Mouse (Mus musculus) monocyte, adult 5-6 weeks (primary cell): ENCODE measurements around the gene Eva1a. TPM values are rescaled to one million over a fixed set of nuclear protein-coding genes. Genes with fewer than 3 reads are reported as not detected.

Experiments
- ATAC-seq: fragments of 153-309, 156-312 bp; replicated peaks from 2 replicates; pipeline ENCODE4 v1.8.0; 2017; ENCODE audit warnings: mild to moderate bottlenecking; ENCODE audit not compliant: low TSS enrichment, insufficient number of reproducible peaks, severe bottlenecking, poor library complexity, low FRiP score
- total RNA-seq: library from RNA; stranded (forward); fragments of 200-1000, 200-491, 200-594 nt; gene quantifications from 3 replicates; pipeline ENCODE4 v1.2.3, GENCODE M21; 2017

Gene Eva1a
- total RNA-seq, 1 experiment from 2014 or later: not detected

DNA sequence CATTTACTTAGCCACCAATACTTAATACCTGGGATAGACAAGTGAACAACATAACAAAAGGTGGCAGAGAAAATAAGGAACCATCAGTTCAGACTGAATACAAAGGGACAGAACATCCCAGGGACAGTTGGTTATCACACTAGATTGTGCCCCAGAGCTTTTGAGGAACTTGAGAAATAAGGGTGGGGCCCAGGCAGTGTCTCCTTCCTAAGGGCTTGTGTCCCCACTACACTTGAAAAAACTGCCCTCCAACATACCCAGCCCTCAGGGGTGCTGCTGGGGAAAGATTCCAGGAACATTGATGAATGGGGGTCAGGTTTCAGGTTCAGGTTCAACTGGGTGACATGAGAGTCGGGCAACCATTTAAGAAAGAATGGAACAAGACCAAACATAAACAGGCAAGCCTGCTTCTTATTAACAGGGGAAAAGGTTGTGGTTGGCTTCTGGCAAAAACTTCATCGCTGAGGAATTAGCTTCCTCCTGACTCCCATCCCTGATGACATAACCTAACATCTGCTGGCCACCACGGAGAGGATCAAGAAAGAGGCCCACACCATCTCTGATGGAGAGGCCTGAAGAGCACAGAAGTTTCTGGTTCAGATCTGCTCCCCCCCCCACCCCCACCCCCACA, 74.6 kb downstream of the Eva1a start:
- no peak for ATAC-seq

DNA sequence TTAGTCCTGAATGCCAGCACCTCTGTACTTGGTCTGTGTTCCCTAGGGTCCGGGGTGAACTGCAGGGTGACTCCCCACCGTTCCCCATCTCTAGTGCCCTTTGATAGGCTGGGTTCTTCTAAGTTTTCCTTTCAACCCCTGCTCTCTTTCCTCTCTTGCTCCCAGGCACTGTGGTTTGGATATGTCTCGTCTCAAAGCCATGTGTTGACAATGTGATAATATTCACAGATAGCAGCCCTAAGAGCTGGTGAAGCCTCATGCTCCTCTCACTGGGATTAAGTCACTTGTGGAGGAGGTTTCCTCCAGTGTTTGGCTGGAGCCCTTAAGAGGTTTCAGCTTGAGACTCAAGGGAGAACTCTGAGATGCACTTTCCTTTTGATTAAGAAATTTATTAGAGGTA, 75.3 kb downstream of the Eva1a start:
- no peak for ATAC-seq

DNA sequence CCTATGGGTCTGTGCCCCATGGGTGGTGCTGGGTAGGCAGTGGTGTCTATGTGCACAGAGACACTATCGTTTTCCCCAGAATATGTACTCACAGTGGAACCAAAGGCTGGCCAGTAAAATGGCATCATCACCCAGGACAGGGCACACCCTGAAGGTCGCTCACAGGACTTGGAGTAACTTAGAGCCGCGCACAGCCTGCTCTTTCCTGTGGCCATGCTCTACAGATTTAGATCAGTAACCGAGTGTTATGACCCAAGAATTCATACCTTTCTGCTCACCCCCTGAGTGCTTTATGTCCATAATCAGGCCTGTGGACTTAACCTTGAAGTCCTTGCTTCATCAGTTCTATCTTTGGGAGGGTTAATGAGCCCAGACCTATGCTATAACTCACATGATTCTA, 77.0 kb downstream of the Eva1a start:
- ATAC-seq: no peak

DNA sequence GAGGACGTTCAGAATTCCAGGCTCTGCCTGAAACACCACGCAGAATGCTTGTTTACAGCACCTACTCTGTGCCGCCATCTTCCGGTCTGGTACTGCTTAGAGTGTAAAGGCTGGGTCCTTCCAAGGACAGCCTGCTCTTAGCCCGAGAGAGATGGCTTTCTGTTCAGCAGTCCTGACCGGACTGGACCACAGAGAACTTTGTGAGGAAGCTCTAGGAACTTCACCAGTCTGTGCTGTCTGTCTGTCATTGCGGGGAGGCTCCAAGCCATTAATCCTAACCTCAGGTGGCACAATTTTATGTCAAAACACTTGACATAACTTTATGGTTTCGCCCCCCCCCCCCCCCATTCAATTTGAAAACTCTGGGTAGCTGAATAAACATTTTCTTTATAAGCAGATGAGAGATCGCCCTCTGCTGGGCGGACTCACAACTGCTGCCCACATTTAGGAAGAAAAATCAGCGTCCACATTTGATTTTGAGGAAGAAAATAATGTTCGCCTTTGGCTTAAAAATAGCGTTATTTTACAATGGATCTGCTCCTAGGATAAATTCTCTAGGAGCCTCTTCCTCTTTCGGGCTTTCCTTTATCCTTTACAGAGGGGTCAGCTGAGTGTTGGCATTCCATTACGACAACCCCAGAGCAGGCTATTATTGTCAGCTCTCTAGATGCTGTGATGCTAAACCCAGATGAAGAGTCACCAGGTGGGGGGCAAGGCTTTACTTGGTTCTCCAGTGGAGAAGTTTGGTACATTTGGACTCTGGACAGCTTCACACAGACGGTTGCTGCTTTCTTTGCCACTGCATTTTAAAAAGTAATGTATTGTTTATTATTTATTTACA, 78.7 kb downstream of the Eva1a start:
- ATAC-seq: no peak

DNA sequence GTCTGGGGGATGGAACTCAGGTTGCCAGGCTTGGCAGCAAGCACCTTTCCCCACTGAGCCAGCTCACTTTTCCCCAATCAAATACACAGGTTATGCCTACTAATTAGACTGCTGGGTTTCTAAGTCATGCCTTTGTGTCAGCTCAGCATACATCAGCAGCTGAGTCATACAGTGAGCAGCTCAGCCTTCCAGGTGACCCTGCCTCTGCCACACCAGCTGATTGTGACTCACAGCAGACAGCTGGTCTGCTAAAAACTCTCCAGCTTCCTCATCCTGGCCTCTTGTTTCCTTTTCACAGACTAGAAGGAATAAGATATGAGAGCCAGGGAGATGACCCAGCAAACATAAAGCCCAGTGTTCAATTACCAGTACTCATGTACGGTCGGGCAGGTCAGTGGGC, 84.3 kb downstream of the Eva1a start:
- ATAC-seq: no peak

DNA sequence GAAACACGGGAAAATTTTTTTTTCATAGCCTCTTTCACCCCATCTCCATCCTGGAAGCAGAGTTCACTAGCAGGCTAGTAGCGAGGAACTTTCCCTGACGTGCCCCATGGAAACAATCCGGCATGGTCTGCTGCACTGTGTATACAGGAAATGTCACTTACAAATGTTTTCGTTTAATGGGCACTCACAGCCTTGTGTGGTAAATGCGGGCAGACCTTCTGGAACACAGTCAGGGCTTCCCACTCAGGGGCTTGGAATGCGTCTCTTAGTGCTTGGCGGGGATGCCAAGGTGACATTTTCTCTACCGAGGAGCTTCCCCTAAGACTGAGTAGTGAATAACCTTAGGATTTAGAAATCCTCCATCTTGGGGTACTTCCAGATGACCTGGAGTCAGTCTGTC, 87.0 kb downstream of the Eva1a start:
- ATAC-seq: no peak

DNA sequence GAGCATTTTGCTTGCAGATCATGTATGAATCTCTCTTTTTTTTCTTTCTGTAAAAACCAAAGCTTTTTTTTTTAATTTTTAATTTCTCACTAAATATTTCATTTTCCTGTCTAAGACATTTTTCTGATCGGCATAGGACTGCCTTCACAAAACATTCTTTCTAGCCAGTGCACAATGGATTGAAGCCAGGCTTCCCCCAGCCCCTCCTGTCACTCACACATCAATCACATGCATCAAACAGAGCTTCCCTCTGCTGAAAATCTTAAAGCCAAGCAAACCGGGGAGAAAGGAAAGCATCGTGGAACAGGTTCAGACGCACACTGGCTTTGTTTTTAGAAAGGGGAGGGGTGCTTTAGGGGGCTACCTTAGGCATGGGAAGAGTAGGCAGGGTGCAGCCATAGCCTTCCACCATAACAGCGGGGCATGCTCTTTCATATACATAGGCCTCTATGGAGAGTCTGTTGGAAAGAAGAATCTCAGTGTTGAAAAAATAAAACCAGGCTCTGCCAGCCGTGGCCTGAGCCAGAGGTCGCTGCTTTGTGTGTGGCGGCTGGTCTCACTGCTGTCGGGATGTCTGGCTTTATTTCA, 88.9 kb downstream of the Eva1a start:
- no peak for ATAC-seq

DNA sequence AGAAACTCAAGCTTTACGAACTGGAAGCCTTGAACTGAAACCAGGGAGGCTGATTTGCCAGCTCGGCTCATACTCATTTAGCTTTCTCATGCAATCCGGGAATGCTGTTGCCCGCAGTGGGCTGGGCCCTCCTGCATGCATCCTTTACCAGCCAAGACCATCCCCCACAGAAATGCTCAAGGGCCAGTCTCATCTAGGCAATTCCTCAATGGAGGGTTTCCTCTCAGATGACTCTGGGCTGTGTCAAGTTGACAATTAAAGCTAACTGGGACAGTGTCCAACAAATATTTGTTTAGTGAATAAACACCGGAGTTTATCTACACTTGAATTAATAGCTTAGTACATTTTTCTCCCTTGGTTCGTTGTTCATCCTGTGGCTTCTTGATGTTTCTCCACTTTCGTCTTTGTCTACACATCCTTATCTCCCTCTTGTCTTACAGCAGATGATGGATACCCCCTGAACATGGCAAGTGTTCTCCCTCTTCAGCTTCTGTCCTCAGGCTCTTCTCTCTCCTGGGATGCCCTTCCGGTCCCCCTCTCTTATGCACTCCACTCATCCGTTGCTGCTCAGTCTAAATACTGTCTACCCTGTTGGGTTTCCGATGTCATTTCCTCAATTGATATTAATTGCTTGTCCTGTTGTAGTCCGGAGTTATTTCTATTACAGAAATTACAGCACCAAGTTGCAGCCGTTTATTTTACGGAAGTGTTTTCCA, 92.2 kb downstream of the Eva1a start:
- no peak for ATAC-seq

DNA sequence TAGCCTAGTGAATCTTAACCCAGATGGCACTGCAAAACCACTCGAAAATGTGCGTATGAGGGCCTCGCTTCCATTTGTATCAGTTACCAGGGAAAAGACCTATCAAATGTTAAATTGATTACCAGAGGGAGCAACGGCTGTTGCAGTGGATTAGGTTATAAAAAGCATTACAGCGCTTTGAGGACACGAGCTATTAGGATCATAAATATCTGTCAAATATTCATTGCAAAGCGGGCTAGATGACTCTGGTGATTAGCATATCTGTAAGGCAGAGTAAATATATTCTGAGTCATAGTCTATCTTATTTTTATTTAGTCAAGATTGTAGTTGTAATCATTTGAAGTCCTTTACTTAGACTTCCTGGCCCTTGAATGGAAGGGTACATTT, 92.7 kb downstream of the Eva1a start:
- no peak for ATAC-seq

DNA sequence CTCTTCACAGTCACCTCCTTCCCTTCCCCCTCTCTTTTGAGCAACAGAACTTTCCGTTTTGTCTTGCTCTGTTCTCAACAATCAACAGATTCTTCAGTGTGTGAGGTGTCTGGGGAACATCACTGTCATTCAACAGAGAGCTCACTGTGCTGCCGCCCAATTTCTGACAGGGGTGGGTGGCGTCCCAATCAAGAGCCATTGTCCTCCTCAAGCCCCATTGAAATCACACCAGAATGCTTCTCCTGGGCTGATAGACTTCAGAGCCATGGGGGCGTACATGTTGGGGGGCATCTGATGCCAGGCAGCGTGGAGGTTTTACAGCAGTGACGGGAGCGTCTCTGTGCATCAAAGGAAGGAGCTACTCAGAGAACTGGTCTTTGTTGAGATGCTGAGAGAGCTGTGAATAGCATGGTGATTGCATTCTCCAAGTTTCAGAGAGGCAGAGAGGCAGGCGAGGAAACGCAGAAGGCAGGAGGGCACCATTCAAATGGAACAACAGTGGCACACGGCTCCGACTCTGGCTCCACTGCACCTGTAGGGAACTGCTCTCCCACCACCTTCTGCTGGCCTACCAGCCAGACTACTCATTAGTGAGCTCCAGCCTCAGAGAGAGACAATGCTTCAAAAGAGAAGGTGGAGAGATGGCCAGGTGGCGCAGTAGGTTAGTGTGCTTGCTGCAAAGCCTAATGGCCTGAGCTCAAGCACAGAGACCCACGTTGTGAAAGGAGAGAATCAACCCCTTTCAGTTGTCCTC, 95.3 kb downstream of the Eva1a start:
- no peak for ATAC-seq

Other genes starting within 250 kb of the Eva1a start
- gene Gcfc2, start 117.4 kb upstream of the Eva1a start, total RNA-seq: 22.2 to 33.6 TPM (median 28.0 TPM) in 3 replicates
- gene Mrpl19, start 75.1 kb upstream of the Eva1a start, total RNA-seq: 3.8 to 9.1 TPM (median 9.1 TPM) in 3 replicates